Mouse (Mus musculus) kidney, adult 9 months (tissue): ENCODE measurements around the gene Klra9.
"Not testable (repeated sequence)": the region's sequence is repeated elsewhere in the genome, so short reads cannot be mapped to it uniquely, and the experiment has no call there.

Experiments
- DNase-seq: peaks from one replicate; pipeline ENCODE4 v3.0.0; 2022

Klra9 gene

GRCm38 (mm10) chr6:130193012-130193411 lies at the start of gene Klra9:
Klra9 (minus strand) TSS chr6:130193112.
- DNase-seq, result not testable (repeated sequence)

GRCm38 (mm10) chr6:130237536-130237935 lies 44.6 kb upstream of the Klra9 start:
- no peak for DNase-seq

DNA sequence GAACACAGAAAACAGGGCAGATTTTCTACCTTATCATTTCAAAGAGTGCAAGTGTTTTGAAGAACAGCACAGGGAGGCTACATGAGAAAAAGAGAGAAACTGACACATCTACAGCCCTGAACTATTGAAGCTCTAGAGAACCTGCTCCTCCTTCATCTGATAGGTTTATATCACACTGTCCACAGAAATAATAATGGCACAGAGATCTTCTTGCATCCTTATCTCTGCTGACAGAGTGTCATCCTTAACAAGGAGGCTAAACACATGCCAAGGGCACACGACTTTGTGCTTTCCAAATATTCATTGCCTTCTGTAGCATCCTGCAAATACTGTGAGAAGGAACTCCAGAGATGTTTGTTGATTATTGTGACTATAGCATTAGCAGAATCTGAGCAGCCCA lies 43.7 kb upstream of the Klra9 start:
- DNase-seq, result no peak

DNA sequence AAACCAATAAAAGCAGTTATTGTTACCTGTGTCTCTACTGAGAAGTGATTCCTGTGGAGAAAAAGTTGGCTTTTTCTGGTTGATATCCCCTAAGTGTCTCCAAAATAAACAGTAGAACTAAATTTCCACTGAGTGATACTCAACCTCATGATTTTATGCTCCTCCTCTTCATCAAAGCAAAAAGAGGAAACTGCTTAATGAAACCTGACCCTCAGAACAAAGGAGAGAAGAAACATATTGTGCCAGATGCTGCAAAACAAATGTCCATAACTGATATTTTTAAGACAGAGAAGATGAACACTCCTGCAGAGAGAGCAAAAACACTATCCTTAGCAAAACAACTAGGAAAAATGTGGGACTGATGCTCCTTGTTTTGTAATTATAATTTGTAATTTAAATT lies 40.3 kb upstream of the Klra9 start, which contains the start of gene Klra7:
Gene Klra7, minus strand, starts transcription at position 101 of the 400 bp plus-strand sequence.
- no peak for DNase-seq

DNA sequence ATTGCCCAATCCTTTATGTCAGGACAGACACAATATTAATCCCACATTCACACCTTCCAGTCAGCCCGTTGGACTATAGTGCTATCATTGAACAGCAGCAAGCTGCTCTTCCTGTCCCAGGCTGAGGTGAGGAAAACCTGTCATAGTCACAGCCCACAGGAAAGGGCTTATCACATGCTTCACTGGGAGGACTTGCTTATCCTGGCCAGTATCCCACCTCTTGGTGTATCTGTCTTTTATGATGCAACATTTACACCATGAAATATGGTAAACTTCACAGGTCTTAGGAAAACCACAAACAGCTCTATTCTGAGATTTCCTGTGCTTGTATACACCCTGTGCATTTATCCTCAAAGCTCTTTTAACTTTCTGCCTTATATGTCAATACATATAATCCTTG lies 4.5 kb upstream of the Klra9 start:
- not testable (repeated sequence) for DNase-seq

- DNase-seq, result not testable (repeated sequence)
These were observed 63.1 kb downstream of the Klra9 start, which contains the start of gene Klra8 for GRCm38 (mm10) chr6:130129798-130130197. Klra8 (minus strand) TSS chr6:130129898.
